Mouse (Mus musculus): ENCODE measurements around the gene Spag16.

Gene Spag16

GRCm38 (mm10) chr1:70104683-70105082 is 277.9 kb downstream of the Spag16 start:
- DNase-seq, result no peak

- no peak for DNase-seq
Observed at GRCm38 (mm10) chr1:70116212-70116982, 289.6 kb downstream of the Spag16 start.

- DNase-seq, result peak; percentile 2
Observed at GRCm38 (mm10) chr1:70128035-70128434, 301.3 kb downstream of the Spag16 start.

GRCm38 (mm10) chr1:70135547-70135946 is 308.8 kb downstream of the Spag16 start:
- DNase-seq, result no peak

- DNase-seq, result peak; percentile 6
Observed at GRCm38 (mm10) chr1:70165343-70166158, 338.8 kb downstream of the Spag16 start.

- DNase-seq, result no peak
Observed at GRCm38 (mm10) chr1:70180123-70180741, 353.5 kb downstream of the Spag16 start.

GRCm38 (mm10) chr1:70264815-70265214 is 438.0 kb downstream of the Spag16 start:
- no peak for DNase-seq

GRCm38 (mm10) chr1:70265920-70266505 is 439.2 kb downstream of the Spag16 start:
- DNase-seq, result no peak

GRCm38 (mm10) chr1:70270139-70270538 is 443.4 kb downstream of the Spag16 start:
- DNase-seq, result no peak

GRCm38 (mm10) chr1:70272753-70273152 is 446.0 kb downstream of the Spag16 start:
- no peak for DNase-seq

- DNase-seq, result no peak
Observed at GRCm38 (mm10) chr1:70279296-70279695, 452.5 kb downstream of the Spag16 start.

GRCm38 (mm10) chr1:70283388-70283787 is 456.6 kb downstream of the Spag16 start:
- DNase-seq, result no peak

- DNase-seq, result no peak
Observed at GRCm38 (mm10) chr1:70284140-70284539, 457.4 kb downstream of the Spag16 start.

- DNase-seq, result no peak
Observed at GRCm38 (mm10) chr1:70316128-70316765, 489.5 kb downstream of the Spag16 start.

GRCm38 (mm10) chr1:70320951-70321350 is 494.2 kb downstream of the Spag16 start:
- no peak for DNase-seq

- no peak for DNase-seq
Observed at GRCm38 (mm10) chr1:70346179-70346578, 519.4 kb downstream of the Spag16 start.

- no peak for DNase-seq
Observed at GRCm38 (mm10) chr1:70351371-70351770, 524.6 kb downstream of the Spag16 start.

- DNase-seq, result no peak
Observed at GRCm38 (mm10) chr1:70354014-70354413, 527.2 kb downstream of the Spag16 start.

GRCm38 (mm10) chr1:70371721-70372120 is 545.0 kb downstream of the Spag16 start:
- peak; percentile 4 for DNase-seq

- no peak for DNase-seq
Observed at GRCm38 (mm10) chr1:70380096-70380495, 553.3 kb downstream of the Spag16 start.

- no peak for DNase-seq
Observed at GRCm38 (mm10) chr1:70442209-70443080, 615.7 kb downstream of the Spag16 start.

- no peak for DNase-seq
Observed at GRCm38 (mm10) chr1:70479864-70480263, 653.1 kb downstream of the Spag16 start.
